Mouse (Mus musculus): ENCODE measurements at regions not wholly inside any gene's neighbourhood (a gene's known extent, or its start where the extent isn't known, plus 50 kb on each side); places are given as distances from the start of the nearest gene placed in this dataset.

DNA sequence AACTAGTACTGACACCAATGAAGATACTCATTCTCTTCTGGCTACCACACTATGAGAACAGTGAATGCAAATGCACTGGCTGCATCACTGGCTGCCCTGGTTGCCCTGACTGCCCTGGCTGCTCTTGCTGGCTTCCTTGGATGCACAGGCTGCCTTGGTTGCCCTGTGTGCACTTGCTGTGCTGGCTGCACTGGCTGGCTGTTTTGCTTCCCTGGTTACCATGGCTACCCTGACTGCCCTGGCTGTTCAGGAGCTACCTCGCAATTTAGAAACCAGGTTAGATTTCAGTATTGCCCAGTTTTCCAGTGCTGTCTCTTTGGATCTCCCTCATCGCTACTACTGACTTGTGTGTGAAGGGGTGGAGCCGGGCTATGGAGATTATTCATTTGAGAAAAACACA lies 175.7 kb downstream of the Fat4 start:
- DNase-seq (ENCODE audit: low spot score in 2 of 2) = no peak

DNA sequence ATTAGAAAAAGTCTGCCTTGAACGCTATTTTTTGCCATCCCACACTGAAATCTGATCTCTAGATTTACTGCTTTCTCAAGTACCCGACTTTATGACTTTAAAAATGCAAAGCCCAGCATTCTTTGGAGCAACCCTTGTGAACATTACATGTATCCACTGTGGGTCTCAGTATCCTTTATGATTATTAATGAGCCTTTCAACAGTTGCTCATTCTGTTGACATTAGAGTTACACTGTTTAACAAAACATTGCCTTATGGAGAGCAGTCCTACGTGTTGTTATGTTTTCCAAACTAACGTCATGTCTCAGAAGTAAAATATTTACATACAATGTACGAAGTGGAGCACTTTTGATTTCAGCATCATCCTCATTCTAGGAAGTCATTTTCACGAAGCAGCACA lies 178.7 kb downstream of the Fat4 start:
- no peak for DNase-seq (ENCODE audit: low spot score in 2 of 2)

DNA sequence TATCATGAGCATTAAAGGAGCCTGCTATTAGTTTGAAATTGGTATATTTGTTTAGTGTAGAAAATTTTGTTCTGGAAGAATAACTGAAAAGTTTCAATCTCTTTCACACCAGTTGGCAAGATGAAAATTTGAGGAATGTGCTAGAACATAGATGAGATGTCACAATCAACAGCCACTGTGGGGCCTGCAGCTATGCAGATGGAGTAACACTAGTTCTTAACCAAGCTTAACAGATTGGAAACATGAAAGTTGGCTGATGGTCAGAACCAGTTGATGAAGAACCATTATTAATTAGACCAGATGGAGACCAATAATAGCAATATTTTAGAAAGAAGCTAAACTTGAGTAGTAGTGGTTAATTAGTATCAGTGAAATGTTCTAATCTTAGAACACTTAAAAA lies 182.3 kb downstream of the Fat4 start:
- no peak for DNase-seq (ENCODE audit: low spot score in 2 of 2)

DNA sequence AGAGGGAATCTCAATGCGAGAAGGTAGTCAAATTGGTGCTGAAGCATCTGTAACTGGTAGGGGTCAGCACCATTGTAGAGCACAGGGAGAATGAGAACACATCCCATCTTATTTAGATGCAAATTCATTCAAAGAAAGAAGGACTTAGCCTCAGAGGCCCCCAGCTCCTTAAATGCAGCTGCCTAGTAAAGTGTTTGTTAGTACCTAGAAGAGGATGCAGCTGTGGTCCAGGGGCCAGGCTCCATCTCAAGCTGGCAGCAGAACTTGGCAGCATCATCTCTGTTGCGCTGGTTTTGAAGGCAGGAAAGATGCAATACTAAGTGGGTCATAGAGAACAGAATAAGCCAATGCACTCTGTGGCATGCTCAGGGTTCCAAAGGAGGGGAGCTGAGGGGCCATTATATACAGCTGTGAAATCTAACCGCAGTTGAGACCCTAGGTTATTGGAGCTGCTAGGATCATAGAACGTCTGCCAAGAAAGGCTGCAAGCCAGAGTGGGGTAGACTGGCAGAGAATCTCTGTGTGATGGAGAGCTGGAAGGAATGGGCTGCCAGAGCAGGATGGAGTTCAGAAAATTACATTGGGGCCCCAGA lies 196.0 kb downstream of the Fat4 start:
- no peak for DNase-seq (ENCODE audit: low spot score in 2 of 2)

DNA sequence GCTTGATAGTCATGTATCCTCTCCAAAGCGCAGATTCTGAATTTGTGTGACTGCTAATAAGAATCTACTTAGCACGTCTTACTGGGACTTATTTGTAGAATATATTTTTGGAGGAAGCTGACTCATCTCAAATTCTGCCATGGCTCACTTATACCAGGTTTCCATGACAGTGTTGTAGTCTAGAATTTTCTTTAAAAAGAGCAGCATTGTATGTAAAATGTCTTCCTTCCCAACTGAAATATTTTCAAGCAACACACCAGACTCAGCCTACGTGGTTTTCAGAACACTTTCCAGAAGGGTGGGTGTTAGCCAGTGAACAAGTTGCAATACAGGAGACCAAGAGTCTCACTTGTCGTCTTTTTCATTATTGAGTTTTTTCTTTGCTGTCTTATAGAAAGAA lies 202.2 kb downstream of the Fat4 start:
- no peak for DNase-seq (ENCODE audit: low spot score in 2 of 2)

DNA sequence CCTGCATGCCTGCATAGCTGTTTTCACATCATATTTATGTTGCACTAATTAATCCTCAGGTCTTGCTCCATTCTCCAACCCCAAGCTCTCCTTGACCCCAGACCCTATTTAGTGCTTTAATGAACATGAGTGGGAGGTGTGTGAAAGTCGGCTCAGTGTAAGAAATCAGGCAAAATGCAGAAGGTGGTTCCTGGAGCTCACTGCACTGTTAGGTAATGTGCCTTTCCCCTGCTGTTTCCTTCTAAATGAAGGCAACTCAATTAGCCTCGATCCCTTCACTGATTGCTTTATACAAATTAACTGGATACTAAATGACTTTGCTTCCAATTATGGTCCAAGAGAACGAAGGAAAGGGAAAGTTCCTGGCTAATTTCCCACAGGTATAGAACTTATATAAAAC lies 215.6 kb downstream of the Fat4 start:
- DNase-seq (ENCODE audit: low spot score in 2 of 2) = no peak

DNA sequence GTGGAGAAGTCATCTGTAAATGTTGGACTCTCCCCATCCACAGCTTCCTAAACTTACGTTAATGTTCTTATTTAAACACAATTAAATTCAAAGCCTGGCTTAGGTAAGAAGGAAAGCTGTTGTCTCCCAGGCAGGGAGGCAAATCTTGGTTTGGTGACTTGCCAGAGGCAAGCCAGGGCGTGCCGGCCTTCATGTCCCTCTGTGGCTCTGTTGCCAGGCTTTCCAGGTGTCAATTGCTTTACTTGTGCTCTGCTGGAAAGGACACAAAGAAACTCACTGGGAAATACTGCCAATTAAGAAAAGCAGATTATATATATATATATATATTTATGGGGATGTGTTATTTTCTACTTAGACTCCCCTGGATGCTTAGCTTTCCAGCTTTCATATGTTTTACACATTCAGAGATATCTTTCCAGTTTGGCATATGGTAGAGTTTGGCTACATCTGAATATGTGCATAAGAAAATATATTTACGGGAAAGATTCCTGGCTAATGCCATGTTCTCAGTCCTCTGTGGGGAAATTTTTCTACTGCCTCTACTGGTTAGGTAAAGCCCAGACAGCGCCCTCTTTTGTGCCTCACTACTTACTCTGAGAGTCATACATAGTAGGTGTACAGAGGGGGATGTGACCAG lies 223.1 kb downstream of the Fat4 start:
- no peak for DNase-seq (ENCODE audit: low spot score in 2 of 2)

DNA sequence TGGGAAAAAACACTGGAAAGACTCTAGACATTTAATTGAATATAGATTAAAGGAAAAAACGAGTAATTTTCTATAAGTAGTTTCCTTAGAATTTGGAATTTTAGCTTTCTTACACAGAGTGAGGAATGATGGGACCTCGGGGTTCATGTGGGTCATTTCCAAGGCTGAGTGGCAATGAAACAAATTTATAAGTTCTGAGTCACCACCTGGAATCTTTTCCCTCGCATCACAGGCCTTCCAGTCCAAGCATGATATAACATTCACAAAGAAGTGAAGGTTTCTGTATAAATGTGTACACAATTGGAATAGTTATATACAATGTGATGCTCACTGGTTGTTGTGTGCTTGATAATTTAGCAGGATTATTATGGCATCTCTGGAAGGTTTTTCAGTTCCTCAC lies 227.3 kb downstream of the Fat4 start:
- DNase-seq (ENCODE audit: low spot score in 2 of 2) = no peak

DNA sequence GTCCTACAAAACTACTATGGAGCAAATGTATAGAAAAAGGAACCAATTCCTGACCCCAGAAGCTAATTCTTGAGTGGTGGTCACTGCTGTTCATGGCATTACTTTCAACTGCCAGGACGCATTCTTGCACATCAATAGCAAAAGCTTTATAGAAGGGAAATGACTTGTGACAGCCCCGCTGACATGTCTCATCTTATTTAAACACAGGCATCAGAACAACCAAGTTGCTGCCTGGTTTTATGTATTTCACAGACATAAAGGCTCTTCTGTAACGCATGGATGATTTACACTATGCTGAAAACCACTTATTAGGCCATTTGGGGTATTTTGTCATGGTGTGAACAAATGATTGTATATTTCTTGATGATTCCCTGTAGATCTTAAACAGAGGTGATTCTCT lies 228.1 kb downstream of the Fat4 start:
- no peak for DNase-seq (ENCODE audit: low spot score in 2 of 2)

DNA sequence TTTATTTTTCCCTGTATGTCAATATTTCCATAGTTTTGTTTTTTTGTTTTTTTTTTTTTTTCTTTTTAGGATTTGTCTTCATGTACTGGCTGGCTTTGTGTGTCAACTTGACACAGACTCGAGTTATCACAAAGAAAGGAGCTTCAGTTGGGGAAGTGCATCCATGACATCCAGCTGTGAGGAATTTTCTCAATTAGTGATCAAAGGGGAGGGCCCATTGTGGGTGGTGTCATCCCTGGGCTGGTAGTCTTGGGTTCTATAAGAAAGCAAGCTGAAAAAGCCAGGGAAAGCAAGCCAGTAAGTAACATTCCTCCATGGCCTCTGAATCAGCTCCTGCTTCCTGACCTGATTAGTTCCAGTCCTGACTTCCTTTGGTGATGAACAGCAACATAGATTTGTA lies 228.7 kb downstream of the Fat4 start:
- DNase-seq (ENCODE audit: low spot score in 2 of 2) = no peak

DNA sequence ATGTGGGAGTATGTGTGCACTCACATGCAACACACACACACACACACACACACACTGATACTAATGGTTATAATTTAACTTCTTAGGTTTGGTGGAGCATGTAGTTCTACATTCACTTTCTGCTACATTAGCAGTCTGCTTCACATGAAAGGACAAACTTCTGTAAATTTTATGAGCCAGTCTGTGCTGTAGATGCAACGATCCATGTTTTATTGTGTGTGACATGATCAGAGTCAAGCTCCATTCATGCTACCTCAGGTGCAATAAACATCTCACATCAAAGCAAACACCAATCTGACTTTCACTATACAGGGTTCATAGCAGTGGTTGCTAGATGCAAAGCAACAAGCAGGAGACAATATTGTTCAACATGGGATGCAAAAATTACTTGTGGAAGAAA lies 235.5 kb downstream of the Fat4 start:
- no peak for DNase-seq (ENCODE audit: low spot score in 2 of 2)

DNA sequence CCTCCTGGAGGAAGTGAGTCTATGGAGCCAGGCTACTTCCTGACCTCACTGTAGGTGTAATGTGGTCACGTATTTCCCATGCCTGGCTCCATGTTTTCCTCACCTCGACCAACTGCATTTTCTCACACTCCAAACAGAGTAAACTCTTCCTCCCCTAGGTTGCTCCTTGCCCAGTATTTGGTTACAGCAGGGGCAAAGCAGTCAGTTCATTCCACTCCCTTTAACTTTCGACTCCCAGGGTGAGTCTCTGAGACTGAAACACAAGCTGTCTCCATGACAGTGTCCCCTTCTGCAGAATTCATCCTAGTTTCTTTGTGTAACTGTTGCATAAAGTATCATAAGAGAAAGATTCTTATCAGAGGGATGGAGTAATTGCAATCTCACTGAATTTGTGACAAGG lies 243.8 kb downstream of the Fat4 start:
- no peak for DNase-seq (ENCODE audit: low spot score in 2 of 2)

DNA sequence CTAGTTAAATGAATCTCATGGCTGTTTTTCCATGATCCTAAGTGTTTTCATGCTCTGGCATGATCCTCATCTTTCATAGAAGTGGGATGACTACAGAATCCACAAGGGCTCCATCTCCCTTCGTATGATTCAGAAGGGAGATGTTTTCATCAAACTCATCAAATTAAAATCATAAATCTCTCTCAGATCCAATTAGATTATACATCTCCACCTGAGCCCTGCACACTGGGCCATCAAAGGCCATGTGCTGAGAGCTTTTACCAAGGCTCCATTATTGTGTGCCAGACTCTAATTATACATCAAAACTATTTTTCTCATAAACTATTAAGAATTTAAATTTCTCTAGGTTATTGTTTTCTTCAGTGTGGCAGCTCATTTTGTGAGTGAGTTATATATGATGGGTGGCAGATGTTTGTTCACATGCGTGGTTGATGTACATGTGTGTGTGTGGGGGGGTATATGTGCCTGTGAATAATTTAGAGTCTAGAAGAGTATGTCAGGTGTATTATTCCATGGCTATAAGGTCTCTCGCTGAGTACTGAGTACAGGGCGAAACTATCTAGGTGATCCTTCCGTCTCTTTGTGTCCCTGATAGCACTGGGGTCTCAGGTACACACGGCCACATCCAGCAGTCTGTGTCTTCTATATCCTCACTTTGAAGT lies 278.4 kb downstream of the Fat4 start:
- no peak for DNase-seq (ENCODE audit: low spot score in 2 of 2)

DNA sequence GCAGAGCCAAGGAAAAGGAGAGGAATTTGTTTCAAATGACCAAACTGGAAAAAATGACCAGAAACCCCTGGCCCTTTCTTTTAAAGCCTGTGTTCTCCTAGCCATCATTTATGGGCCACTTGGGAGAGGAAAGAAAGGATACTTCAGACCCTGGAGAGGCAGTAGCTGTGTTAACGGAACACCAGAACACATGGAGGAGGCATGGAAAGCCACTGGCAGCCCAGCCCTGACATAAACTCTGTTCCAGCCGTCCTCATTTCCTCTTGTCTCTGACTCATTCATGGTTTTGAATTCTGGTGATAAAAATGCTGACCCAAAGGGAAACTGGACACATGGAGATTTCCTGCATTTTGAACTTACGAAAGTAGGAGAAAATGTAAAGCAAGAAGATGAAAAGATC lies 295.9 kb downstream of the Fat4 start:
- no peak for DNase-seq (ENCODE audit: low spot score in 2 of 2)

DNA sequence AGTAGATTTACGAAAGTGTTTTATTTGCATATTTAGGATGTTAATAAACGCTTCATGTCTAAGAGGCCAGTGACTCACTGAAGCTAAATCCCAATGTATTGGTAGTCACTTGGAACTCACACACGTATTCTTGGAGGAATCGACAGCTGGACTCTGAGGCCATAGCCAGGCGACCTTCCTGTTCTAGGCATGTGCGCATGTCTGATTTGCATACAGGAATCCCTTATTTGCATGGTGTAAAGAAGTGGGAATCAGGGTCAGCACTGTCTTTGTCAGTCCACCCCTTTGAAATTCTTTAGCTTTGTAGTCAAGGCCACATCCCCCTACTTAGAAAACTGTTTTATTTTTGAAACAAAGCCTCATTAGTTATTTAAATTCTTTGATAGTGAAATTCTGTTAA lies 308.4 kb downstream of the Fat4 start:
- no peak for DNase-seq (ENCODE audit: low spot score in 2 of 2)

DNA sequence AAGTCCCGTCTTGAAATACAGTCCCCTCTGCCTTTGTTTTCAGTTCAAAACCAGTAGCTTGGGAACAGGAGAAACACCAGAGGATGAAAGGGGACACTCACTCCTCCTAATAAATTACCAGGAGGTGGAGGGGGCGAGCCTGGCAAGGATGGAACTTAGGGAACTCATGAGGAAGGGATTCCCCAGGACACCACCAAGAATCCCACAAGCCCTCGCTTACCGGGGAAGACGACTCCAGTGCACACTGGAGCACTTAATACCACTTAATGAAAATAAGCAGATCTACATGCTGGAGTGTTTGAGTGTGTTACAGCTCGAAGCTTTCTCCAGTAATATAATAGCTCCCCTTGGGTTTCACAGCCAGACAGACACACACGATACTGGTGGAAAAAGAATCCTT lies 315.9 kb downstream of the Fat4 start:
- DNase-seq (ENCODE audit: low spot score in 2 of 2) = no peak

DNA sequence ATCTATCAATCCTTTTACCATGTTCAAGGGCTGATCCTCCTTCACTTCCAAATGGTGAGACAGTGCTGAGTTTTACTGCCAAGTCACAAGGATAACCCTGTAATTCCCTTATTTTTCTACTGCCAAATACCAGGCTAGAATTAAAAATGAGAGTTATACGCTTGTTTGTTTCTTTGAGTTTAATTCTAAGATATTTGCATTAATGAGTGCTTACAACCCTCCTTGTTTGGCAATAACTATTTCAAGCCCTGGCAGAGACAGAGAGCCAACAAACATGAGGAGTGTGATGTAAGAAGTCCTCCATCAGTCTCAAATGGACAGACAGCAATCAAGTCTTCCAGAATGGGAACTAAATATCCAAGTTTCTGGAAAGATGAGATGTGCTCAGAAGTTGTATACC lies 321.9 kb downstream of the Fat4 start:
- no peak for DNase-seq (ENCODE audit: low spot score in 2 of 2)

DNA sequence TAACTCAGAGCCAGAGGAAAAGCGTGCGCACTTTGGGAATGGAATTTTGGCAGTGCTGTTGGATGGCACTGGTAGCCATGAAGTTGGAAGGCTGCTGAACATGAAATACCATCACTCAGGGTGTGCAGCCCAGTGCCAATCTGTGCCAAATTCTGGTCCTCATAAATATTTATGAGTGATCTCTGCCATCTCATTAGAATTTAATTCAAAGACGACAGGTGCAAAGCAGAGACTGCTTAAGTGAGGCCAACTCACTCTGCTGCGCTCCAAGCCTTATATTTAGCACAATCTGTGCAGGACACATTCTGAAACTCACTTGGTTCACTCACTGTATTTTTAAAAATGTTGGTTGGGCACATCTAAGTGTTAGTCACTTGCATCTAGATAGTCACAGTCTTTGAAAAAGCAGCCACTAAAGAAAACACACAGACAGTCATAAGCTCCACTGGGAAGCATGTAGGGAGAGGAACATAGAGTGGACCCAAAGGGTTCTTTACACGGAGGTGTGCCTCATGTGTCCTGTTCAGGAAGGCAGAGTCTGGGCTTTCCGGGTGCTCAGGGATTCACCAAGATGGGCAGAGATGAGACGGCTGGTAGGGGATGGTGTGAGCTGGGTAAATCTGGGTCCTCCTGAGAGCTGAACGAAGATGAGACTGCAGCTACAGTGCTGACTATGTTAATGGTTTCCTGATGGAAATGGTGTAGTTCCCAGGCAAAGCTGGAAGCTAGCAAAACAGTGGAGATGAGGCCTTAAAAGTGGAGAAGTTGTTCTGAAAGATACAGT lies 322.8 kb downstream of the Fat4 start:
- no peak for DNase-seq (ENCODE audit: low spot score in 2 of 2)

DNA sequence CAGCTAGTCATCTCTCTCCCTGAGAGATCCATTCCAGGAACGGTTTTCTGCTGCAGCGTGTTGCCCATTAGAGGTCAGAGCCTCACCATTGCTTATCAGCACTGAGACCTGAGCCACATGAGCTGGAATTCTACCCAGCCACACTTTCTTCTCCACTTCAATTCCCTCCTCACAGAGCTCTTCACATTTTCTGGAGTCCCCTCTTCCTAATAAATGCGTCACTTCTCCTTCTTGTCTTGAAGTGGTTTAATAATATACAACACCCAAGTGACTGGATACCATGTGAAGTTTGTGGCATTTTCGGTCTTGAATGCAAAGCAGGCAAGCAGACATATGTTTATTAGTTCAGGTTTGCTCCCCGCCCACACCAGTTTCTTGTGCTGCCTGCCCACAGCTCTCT lies 324.9 kb downstream of the Fat4 start:
- no peak for DNase-seq (ENCODE audit: low spot score in 2 of 2)

DNA sequence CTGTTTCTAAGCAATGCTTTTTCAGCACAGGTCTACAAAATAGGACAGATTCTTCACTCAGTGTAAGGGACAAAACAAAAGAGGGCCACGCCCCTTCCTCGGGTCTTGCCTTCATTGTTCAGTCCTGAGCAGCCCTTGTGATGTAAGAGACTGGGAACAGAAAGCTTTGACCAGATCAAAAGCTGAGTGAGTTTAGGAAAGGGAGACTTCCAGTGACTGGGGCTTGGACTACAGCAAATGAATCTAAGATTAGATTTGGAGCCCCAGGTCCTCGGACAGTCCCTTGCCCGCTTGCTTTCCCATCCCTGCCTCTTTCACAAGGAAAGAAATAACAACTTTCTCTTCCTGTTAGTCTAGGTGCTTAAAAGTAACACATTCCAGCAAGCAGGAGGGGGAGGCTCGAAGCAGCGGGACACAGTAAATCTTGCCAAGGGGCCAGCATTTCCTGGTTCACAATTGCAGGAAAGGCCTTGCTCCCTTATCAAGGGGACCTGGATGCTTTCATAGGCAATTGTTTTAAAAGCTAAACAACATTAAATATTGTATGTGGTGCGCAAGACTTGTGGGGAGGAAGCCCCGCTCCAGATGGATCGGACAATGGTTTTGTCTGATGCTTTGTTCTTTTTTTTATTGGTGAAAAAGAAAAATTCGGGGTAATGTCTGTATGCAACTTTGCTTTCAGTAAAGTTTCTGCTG lies 333.4 kb downstream of the Fat4 start:
- DNase-seq (ENCODE audit: low spot score in 2 of 2) = peak in 1 of 2 experiments; percentile 11

DNA sequence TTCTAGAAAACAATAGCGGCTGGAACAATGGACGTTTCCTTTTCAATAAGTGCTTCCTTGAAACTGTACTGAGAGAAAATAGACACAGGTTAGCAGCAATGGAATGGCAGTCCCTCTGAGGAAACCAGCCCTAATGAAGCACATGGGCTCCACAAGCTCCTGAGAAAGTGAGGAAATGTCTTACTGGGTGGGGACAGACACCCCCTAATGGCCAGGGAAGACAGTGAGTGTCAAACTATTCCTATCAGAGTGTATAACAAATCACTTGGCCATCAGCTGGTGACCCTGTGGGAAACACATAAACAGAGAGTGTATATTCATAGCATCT lies 333.9 kb downstream of the Fat4 start:
- no peak for DNase-seq (ENCODE audit: low spot score in 2 of 2)

DNA sequence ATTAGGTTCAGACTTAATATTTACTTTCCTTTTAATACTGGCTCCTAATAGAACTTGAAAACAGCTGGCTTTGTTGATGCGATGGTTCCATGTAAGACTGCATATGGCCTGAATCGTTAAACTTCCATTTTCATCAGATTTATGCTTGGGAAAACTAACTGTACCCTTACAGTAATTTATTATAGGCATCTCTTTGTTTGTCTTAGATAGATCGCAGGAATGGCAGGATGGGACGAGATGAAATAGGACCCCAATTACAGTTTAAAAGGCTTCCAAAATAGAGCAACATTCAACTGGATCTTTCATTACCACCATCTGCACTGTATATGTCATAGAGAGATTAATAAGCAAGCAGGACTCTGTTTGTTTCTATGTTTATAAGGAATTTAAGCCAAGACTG lies 335.3 kb downstream of the Fat4 start:
- no peak for DNase-seq (ENCODE audit: low spot score in 2 of 2)
